Mouse (Mus musculus) hindlimb bud, embryonic 11.5 days (tissue): ENCODE measurements around the gene Knl1.
"Not testable (repeated sequence)": the region's sequence is repeated elsewhere in the genome, so short reads cannot be mapped to it uniquely, and the experiment has no call there.

Experiments
- DNase-seq: peaks from one replicate; pipeline ENCODE4 v3.0.0-alpha.2; 2012; ENCODE audit warnings: low read depth, low spot score; ENCODE audit errors: extremely low spot score

Gene Knl1

DNA sequence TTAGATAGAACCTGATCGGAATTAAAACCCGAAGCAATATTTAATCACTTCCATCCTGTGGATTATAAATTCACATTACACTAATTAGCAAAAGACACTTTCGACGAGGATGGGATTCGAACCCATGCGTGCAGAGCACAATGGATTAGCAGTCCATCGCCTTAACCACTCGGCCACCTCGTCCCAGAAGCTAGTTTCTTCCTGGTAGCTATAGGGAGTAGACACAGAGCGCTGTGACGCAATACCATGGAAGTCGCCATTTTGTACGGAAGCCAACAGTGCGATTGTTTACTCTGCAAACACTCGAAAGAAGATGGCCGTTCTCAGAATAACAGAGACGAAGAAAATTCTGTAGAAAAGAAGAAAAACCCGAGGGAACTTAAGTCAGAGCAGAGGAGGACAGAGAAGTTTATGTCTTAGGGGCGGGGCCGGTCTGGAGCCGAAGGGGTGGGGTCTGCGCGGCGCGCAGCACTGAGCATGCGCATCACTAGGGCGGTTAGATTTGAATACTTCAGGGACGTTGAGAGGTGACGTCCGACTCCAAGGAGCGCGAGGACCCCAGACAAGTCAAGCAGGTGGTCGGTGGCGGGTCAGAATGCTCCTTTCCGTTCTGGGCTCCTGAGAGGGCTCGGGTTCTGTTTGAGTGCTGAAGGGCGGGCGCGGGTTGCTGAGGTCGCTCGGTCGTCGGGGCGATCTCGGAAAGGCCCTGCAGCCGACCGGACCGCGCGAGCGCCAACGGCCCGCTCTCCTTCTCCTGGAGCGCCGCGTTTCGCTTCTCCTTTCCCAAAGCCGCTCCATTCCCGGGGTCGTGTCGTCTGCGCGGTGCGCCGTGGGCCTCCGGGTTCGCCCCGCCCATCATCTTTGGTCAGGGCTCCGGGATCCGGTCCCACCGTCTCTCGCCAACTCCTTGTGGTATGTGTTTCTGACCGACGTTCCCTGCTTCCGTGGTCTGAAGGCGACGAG lies at the start of gene Knl1:
TSS of gene Knl1 (plus strand) at position 471 of the 963 bp plus-strand sequence.
- peak; percentile 100 for DNase-seq

DNA sequence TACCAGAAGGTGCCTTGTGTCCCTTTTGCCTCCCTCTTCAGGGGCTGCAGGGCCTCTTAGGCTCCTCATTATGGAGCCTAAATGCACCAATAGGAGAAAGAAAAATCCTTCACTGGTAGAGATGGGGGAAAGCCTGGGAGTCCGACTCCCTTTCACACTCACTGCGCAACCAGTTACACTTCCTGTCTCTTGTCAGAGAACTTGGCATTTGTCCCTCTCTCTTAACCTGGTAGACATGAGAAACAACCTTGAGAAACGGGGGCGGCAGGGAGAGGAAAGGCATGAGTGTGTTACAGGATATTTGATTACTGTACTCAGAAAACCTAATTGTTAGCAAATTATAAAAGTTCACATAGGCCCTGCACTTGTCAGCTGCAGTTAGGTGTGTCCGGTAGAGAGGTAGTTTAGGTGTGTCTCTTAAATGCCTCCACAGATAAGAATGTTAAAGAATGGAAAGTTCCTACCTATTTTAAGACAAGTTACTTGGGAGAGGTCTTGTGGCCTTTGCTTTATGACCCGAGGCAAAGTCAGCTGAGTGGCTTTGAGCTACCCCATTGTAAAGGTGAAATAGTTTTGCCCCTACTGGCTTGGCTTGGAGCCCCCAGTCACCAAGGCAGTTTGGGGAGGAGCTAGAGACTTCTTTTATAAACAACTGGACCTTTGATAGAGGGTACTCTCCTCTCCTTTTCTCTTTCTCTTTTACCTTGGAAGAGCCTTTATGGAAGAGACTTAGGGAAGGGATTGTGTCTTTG lies 48.6 kb upstream of the Knl1 start:
- DNase-seq = no peak

DNA sequence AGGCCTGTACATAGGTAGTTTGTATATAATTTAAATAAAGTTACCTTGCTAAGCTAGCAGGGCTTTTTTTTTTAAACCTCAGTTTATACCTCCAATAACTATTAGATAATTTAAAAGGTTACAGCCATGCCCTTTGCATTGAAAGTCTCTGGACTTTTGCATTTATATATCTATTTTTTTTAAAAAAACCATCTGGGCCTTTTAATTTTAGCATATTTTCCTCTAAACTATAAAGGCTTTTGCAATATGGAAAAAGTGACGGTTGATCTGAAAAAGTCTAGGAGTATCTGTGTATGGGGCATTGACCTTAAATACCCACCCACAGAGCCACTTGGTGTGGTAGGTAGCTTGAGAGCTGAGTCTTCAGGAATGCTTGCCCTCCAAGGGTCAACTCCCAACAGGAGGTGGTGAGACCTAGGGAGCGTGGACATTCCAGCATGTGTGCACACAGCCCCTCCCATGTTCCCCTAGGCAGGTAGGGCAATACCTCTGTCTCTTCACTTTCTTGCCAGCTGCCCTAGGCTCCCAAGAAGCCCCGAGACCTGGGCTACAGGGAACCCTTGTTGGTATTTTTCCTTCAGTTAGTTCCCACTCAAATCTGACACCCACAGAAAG lies 47.8 kb upstream of the Knl1 start:
- no peak for DNase-seq

DNA sequence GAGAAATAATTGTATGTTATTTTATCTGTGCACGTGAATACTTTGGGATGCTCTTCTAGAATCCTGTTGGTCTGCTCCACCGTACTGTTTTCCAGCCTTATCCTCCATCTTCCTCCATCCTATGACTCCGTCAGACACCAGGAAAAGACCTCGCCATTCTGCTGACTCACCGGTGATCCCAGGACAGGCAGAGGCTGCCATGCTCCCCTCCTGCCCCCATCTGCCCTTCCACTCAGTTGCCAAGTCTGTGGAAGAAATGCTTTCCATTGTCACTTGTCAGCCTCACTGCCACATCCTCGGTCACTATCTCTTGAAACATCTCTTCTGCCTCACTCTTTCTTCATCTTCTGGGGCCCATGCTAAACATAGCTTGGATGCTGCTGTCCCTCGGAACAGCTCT lies 40.0 kb upstream of the Knl1 start:
- no peak for DNase-seq

DNA sequence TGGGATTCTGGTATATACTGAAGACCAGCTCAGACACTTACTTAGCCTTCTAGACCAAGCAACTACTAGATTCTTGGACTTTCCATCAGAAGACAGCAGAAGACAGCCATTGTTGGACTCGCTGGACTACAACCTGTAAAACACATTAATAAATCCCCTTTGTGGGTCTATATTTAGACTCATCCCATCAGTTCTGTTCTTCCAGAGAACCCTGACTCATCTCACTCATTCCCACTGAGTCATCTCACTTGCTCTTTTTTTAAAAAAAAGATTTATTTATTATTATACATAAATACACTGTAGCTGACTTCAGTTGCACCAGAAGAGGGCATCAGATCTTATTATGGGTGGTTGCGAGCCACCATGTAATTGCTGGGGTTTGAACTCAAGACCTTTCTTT lies 37.5 kb upstream of the Knl1 start:
- no peak for DNase-seq

DNA sequence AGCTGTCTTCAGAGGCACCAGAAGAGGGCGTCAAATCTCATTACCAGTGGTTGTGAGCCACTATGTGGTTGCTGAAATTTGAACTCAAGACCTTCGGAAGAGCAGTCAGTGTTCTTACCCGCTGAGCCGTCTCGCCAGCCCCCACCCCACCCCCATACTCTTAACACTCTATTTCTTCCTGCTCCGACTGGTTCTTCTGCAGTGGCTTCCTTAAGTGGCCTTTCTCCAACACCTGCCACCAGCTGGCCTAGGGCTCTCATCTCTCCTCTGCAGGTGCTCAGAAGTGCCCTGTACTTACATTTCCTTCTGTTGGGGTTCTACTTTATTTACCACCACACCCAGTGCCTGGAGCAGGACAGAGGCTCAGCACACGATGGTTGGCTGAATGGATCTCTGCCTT lies 31.9 kb upstream of the Knl1 start:
- no peak for DNase-seq

DNA sequence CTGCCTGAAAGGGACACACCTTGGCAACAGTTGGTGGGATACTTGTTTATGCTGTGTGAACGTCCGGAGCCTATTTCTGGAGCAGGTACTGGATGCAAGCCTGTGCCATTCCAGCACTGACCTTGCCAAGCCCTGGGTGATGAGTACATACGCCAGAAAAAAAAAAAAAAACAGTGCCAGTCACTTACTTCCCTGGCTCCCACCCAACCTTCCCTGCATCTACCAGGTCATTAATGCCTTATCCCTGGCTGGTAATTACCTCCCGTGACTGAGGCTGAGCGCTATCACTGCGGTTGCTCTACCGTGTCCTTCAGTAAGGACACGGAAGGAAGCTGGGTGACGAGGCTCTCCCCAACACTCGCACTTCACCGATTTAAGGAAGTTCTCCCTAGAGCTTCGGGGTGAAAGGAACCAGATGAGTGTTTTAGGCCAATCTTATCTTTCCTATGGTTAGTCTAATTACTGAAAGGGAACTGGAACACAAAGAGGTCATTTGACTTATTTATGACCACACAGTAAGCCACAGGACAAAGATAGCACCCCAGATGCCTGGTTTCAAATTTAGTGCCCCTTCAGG lies 31.2 kb upstream of the Knl1 start:
- no peak for DNase-seq

DNA sequence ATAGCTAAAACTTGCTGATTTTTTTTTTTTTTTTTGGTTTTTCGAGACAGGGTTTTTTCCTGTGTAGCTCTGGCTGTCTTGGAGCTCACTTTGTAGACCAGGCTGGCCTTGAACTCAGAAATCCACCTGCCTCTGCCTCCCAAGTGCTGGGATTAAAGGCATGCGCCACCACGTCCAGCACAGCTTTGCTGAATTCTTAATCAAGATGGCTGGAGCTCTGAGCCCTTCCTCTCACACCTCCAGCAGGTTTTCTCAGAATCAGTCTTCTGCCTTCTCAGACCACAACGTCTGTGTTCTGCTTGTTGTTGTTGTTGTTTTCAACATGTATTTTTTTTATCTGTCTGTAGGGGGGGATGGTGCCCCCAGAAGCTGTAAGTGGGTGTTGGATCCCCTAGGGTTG lies 30.6 kb upstream of the Knl1 start:
- DNase-seq = not testable (repeated sequence)

DNA sequence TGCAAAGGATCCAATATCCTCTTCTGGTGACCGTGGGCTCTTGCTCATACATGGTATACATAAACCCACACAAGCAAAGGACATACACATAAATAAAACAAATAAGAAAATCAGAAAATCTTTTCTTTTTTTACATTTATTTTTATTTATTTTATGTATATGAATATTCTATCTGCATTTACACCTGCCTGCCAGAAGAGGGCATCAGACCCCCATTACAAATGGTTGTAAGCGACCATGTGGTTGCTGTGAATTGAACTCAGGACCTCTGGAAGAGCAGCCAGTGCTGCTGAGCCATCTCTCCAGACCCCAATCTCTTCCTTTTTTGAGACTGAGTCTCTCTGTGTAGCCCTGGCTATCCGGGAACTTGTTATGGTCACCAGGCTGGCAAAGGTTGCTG lies 29.3 kb upstream of the Knl1 start:
- DNase-seq = no peak

DNA sequence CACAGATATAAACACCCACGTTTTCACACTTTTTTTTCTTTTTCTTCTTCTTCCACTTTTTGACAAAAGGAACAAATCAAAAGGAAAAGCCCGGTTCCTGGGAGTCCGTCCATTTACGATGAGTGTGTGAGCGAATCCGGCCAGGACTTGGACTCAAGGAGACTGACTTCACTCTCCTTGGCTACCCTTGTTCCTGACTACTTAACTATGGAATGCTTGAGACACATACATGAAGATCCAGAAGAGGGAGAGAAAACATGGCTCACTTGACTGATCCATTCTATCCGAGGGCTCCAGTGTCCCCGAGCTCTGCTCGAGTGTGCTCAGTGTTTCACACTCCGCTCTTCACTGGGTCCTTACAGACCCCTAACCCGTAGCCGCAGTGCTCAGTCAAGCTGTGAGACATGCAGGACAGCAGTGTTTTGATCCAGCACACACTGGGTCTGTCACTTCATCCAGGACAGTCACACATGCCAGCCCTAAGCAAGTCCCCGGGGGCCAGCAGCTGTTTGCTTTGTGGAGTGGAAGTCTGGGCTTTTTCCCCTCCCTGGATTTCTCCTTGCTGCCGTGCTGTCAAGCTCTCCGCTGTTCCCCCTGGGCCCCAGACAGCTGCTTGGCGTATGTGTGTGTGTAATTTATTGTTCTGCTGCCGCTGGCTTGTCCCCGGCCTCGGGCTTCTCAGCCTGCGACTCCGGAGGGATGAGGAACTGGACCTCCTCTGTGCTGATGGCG lies 28.4 kb upstream of the Knl1 start:
- no peak for DNase-seq

DNA sequence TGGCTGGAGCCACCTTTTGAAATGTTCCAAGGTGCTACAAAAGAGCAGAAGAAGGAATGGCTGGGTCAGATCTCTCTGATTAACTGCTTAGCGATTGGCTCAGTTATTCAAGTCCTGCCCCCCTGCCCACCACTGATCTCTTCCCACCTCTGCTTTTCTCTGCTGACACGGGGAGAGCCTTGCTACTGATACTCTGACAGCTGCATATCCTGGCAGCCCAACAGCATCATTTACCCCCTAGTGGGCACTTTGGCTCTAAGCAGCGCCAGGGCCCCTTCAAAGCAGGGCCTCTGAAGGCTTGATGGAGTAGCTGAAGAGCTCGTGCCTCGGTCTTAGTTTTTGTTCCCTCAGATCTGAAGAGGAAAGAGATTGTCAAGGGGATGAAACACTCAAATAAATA lies 27.8 kb upstream of the Knl1 start:
- no peak for DNase-seq

DNA sequence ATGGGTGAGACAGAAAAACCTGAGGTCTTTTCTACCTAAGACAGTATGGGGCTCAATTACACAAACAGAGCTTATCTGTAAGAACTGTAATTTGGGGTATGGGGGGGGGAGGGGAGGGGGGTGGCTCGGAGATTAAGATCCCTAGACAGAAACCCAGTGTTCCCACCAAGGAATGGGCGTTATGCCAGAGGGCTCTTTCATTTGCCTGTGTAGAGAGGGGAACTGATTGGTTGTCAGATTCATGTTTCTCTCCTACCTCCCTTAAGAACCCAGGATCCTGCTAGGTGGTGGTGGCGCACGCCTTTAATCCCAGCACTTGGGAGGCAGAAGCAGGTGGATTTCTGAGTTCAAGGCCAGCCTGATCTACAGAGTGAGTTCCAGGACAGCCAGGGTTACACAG lies 27.4 kb upstream of the Knl1 start:
- no peak for DNase-seq

DNA sequence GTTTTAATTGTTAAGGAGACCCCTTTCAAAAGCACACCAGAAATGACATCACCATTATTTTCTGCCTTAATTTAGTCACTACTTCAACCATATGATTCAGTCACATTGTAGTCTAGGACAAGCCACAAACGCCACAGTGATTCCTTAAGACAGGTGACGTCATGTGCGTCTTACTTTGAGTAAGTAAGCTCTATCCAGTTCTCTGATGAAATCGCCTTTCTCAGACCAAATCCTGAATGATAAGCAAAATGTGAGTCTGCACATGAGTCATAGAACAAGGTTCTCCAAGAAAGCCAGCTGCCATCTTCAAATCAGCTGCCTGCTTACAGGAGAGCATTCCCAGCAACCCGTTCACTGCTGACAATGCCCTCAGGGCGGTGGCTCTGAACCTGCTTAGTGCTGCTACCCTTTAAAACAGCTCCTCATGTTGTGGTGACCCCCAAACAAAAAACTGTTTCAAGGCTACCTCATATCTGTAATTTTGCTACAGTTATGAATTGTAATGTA lies 23.7 kb upstream of the Knl1 start:
- DNase-seq = no peak

DNA sequence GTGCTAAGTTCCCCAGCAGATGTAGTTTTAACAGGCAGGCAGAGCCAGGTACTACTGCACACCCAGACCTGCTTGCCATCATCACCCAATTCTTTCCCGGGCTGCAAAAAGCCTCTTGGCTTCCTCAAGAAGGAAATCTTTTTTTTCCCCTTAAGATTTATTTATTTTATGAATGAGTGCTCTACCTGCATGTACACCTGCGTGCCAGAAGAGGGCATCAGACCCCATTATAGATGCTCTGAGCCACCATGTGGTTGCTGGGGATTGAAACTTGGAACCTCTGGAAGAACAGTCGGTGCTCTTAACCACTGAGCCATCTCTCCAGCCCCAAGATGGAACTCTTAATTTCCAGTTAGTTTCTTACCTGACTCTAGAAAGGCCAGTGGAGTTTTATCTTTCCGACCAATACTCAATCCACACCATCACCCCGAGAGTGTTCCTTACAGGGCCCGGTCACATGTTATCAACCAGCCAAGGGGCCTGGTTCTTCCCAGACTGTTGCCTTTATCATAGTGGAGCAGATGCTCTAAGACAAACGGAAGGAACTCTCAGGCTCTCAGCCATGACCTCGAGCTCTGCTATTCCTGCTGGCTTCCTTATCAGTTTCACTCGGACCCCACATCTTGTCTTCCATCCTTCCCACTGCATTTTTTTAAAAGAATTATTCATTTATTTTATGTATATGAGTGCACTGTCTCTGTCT lies 22.2 kb upstream of the Knl1 start:
- DNase-seq = no peak

DNA sequence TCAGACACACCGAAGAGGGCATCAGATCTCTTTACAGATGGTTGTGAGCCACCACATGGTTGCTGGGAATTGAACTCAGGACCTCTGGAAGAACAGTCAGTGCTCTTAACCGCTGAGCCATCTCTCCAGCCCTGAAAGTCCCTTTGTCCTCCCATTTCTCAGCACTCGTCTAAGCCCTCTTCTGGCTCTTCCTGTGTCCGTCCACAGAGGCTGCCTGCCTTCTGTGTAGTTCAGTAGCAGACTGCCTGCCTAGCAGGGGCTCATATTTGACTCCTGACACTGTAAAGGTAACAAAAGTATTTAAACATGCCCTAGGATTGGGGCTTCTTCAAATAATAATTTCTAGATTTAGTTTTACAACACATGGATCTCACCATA lies 21.7 kb upstream of the Knl1 start:
- no peak for DNase-seq

DNA sequence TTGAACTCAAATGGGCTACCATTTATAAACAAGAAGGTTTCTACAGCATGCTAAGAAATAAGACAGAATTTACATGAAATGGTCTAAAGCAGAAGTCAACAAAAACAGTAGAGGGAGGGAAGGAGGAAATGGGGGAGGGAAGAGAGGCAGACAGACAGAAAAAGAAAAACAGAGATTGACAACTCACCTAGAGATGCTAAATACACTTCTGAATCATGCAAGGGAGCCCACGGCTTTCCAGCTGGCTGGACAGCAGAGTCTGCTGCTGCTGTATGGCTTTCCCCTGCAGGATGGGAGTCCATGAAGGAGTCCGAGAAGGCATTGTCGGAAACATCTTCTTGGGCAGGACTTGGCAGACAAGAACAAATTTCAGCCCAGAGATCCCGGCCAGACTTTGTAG lies 20.0 kb upstream of the Knl1 start:
- no peak for DNase-seq

DNA sequence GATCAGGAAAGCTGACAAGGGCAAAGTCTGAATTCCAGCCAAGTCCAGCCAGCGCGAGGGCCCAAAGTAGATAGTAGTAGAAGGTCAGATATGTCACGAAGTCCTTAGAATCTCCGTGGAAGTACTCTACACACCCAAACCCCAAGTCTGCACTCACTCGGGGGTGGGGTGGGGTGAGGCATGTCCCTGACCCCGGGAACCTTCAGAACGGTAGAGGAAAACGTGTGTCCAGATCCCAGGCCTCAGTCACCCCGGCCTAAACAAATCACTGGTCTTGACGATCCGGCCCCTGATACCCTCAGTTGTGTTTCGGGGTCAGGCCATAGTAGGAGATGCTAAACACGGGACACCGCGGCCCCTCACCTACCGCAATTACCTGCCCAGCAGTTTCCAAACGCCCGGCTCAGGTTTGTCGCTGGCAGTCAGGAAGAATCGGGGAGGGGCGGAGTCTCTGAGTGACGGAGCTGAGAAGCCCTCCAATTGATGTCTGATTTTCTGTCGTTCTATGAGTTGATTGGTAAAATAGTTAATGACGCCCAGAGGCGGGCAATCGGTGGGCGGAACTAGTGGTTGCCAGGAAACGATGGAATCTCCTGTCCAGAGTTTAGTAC lies 17.9 kb upstream of the Knl1 start, which contains the start of gene Ccdc32:
TSS of gene Ccdc32 (minus strand) at position 453 of the 611 bp plus-strand sequence.
- DNase-seq = peak; percentile 87

DNA sequence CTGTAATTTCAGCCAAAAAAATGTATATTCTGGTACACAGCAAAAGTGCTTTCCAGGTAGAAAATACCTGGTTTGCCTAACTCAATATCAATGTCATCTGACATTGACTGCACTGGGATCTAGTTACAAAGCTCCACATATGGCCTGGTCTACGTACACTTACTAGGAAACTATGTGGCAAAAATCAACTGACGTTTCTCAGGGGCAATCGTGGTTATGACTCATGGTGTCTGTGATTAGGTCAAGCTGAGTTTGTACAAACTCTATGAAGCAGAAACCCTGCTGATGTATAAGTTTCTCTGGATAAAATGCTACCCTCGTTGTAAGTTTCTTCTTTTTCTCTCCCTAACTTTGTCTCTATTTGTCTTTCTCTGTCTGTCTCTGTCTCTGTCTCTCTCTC lies 14.7 kb upstream of the Knl1 start:
- no peak for DNase-seq

DNA sequence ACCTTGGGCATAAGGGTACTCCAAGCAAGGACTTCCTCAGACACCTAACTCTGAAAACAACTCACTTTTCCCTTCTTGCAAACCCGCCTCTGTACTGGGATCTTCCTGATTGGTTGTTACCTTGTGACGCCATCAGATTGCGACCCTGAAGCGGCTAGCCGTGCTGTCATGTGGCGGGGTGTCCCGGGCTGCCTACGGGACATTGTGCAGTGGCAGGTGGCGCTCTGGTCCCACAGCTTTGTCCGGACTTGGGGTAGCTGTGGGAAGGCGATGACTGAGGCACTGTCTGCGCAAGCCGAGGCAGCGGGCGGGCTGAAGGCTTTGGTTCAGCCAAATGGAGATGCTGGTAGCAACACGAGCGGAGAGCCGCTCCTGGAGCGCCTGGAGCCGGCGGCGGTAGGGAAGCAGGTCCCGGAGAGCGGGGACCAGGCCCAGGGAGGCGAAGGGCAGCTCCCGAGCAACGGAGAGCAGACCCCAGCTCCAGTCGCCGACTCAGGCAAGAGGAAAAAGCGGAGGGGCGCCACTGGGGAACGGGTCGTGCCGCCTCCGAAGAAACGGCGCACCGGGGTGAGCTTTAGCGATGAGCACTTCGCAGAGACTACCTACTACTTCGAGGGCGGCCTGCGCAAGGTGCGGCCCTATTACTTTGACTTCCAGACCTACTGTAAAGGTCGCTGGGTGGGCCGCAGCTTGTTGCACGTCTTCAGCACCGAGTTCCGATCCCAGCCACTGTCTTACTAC lies 12.1 kb upstream of the Knl1 start, which contains the start of gene Rpusd2:
TSS of gene Rpusd2 (plus strand) at position 135 of the 741 bp plus-strand sequence.
- DNase-seq = peak; percentile 95
